Mouse (Mus musculus): ENCODE measurements around the gene Atl2.

Atl2 gene

DNA sequence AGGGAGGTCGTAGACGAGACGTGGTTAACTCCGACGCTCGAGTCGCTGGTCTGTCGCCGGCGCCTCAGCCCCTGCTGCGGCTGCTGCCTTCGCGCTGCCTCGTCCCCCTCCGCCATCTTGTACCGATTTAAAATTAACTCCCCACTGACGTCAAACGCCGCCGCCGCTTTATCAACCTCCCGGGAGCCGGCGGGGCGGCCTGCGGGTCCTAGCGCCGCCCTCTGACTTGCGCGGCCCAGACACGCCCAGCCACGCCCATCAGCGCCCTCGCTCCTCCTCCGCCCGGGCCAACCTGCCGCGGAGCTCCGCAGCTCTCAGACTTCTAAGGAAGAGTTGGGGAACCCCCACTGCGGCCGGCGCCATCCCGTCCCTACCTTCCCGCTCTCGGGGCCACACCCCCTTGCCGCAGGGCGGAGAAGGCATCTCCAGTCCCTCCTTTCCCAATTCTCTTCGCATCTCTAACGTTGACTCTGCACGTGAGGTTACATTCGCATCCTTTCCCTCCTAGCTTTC is at the start of gene Atl2:
Gene Atl2 (minus strand): TSS at position 213 of the 513 bp plus-strand sequence.
- DNase-seq (ENCODE audit: inconsistent age in 2 of 2, low spot score in 1 of 2) = peak; percentile 97 to 98

DNA sequence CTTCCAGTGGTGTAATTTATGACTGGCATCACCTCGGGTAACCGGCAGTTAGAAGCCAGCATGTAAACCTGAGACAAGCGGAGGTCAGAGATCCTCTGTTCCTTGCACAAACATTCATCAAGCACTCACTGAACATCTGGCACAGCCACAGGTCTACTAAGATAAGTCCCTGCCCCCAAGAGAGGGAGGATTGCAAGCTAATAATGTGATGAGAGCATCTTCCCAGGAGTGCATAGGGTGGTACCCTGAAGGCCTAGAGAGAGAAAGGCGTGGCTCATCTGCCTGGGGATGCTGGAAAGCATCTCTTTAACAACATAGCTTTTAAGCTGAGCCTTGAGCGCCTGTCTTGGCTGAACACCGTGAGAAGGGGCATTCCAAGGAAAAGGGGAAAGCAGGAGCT is 48.9 kb upstream of the Atl2 start:
- no peak for DNase-seq (ENCODE audit: inconsistent age in 2 of 2, low spot score in 1 of 2)

DNA sequence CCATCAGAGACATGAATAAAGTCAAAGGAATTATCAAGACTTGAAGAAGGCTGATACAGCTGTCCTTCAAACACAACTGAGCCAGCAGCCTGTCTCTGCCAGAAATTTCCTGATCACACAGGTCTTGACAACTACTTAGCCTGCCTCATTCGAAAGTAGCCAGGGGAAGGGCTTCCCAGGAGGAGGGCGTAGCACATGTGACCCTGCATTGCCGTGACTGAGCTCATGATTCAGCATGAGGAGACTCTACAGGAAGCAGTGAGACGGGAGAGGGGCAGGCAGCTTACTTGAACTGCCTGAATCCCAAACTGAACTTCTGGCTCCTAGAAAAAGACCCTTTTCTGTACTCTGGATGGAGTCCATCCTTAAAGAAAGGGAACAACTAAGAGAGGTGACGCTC is 46.5 kb upstream of the Atl2 start:
- DNase-seq (ENCODE audit: inconsistent age in 2 of 2, low spot score in 1 of 2) = no peak

DNA sequence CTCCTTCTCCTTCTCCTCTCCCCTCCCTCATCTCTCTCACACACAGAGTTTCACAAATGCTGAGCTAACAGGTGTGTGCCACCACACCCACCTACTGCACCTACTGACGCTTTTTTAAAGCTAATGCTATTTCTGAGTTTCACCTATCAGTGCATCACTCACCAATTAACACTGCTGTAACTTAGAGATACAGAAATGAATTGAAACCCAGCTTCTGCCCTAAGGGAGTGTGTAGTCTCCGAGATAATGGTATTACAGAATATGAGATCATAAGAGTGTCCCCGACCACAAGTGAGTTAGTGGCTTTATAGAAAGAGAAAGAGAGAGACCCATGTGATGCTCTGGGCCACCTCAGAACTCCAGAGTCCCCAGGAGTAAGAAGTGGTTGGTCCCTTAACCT is 43.2 kb upstream of the Atl2 start:
- no peak for DNase-seq (ENCODE audit: inconsistent age in 2 of 2, low spot score in 1 of 2)

DNA sequence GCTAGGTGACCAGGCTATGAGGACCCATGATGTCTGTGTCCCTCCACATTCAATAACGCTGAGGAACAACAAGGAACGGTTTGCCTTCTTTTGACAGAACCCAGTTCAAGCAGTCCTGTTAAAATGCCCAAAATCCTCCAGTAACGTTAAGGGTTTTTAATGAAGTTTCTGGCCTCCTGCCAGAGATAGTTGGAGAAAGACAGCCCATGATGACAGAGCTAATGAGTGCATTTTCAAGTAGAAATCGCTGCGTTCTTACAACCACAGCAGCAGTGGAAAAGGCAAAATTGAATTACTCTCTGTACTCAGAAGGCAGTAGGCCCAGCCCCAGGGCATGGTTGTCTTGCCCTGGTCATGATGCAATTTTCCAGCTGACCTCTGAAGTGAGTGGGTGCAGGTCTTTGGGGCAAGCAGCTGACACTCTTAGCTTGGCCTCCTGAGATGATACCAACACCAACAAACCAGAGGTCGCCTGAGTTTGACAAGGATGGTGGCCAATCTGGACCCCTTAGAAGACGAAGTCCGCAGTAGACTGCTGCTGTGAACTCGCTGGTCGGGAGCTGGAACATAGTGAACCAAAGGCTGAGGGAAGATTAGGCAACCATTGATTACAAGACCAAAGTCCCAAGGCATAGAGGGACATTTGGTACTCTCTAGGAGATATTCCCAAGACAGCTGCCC is 42.1 kb upstream of the Atl2 start:
- DNase-seq (ENCODE audit: inconsistent age in 2 of 2, low spot score in 1 of 2) = peak; percentile 40 to 66

DNA sequence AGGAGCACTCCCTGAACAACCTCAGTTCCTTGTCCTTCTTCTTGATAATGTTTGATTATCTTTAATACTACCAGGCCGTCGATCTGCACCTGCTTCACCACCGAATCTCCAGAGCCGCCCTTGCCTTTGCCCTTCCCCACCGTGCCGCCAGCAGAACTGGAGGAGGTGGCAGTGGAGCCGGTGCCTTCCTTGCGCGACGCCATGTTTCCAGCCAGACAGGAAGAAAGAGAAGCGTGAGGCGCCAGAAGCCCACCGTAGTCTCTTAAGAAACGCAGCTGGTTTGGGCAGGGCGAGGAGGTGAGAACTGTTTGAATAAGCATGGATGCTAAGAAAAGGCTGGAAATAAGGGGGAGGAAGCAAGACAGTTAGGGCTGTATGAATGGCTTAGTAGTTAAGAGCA is 38.4 kb upstream of the Atl2 start:
- no peak for DNase-seq (ENCODE audit: inconsistent age in 2 of 2, low spot score in 1 of 2)

DNA sequence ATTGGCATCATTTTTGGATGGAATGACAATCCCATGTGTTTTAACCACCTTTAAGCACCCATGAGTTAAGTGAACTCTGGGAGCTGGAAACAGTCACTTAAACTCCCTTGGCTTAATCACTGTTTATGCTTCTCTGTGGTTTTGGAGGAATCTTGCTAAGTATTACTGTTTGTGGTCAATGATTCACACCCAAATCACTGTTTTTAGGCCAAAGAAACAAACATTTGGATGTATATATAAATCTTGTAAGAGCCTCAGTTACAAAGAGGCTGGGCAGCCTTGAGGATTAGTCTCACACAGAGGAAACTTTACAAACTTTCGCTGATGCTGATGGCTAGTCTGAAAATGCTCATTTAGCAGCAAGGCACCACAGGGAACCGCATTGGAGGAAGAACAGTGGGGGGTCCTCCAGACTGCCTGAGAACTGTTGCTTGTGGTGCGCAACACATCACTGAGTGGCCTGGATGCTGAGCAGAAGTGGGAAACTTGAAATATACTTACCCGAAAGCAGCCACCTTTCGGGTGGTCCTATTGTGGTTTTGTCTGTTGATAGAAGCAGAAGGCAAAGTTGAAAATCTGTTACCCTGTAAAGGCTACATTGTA is 36.9 kb upstream of the Atl2 start:
- DNase-seq (ENCODE audit: inconsistent age in 2 of 2, low spot score in 1 of 2) = no peak

DNA sequence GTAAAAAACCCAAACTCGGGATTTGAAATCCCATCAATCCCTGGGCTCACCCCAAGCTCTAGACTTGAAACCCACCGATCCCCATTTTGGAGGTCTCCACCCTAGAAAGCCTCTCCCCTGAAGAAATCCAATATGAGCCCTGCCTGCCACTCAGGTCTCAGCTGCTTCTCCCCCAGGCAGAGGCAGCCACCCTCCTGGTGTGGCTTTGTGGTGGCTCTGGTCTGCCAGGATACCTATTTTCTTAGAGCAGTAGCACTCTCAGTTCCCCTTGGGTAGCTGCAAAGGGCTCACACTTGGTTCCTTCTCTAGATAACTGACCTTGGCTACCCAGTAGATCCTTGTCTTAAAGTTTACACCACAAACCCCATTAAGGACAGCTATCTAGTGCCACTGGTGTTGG is 31.2 kb upstream of the Atl2 start:
- no peak for DNase-seq (ENCODE audit: inconsistent age in 2 of 2, low spot score in 1 of 2)

DNA sequence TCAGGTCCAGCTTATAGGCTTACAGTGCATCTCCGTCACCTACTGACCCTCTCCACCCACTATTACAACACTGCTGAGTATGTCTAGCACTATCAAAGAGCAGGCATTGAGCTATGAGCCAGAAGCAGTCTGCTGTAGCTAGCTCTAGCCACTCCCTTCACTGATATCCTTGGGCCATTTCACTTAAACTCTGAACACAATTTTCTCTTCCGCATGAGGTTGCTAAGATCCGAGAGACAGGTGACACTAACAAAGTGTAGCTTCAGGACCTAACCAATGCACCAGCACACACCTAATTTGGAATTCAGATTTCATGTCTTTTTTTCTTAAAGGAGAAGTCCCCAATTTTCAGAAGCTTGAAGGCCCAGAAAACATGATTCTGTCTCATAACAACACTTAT is 30.6 kb upstream of the Atl2 start:
- DNase-seq (ENCODE audit: inconsistent age in 2 of 2, low spot score in 1 of 2) = no peak

DNA sequence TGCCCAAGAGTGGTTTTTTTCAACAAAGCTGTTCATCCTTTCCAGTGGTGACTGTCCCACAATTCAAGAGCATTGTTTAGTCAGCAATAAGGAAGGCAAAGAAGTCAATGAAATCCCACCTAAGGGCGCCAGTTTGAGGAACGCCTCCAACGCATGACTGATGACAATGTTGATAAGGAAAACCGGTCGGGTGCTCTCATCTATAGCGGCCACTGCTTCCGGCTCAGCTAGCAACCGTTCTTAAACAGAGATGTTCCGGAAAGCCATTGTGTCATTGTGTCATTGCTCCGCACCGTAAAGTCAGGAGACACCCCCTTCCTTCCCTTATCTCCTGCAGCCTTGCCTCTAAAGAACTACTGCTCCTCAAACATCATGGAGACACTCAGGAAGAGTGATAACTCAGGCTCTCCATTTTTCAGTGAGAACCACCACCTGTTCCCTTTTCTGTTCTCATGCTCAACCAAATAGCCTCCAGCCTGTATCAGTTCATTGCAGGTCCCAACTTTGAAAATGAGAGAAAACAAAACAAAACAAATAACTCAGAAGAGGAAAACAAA is 30.0 kb upstream of the Atl2 start:
- no peak for DNase-seq (ENCODE audit: inconsistent age in 2 of 2, low spot score in 1 of 2)

DNA sequence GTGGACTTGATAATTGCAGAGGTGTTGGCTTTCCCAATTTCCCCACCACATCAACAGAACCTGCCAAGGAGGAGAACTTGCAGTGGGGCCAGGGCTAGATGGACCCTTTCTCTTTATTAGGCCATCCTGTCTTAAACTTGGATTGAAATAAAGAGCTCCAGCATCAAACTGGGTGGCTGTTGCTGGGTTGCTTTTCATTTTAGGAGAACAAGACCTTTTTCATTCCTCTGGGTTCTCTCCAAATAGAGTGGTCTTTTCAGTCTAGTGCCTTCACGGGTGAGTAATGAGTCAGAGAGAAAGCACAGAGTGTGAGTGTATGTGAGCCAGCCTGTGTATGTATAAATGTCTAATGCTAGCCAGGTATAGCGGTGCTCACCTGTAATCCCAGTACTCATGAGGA is 24.4 kb upstream of the Atl2 start:
- no peak for DNase-seq (ENCODE audit: inconsistent age in 2 of 2, low spot score in 1 of 2)

DNA sequence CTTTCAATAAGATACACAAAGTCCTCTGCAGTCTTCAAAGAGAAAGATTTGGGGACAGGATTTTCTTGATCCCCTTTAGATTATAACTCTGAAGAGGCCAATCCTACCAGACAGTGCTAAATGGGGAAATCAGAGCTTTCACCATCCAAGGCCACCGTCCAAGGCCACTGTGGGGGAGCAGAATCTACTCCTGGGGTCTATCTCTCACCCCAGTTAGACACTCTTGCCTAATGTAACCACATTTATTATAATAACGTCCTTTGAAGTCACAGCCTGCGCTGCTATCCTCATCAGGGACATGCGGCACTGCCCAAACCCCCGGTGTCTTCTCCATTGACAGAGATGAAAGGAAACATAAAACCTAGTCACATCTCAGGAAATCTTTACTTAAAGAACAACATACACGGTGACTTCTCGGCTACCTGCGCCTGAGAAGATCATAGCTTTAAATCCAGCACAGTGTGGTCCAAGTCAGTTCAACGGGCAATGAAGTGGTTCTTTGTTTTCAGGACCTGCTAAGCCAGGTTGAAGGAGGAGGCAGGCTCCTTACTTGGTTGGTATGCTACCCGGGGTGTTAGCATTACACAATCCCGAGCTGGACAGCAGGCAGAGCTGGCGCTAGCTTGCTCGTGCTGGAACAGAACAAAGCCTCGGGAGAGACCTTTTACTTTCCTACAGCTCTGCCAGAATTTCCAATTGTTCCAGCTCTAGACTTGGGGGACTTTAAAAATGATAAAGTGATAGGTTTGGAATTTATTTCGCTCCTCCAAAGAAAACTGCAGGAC is 23.8 kb upstream of the Atl2 start:
- peak; percentile 45 to 78 for DNase-seq (ENCODE audit: inconsistent age in 2 of 2, low spot score in 1 of 2)

DNA sequence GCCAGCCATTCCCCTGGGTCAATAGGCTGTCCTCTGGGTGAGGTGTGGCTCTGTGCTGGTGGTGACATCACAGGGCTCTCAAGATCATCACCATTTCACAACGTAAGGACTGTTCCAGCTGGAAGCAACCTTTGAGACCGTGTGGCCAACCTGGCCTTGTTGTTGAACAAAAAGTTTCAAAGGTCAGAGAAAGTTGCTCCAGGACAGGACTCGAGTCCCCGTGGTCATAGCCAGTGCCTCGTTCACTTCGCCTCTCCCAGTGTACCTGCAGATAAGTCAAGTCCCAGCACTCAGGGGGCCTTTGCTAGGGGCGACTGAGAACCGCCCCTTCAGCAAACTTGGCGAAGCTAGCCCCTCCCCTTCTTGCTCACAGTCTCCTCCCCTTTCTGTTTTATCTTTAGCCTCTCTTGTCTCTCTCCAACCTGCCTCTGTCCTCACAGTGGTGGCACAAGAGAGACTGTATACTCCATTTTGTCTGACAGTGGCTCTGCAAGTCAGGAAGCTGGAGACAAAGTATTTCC is 22.6 kb upstream of the Atl2 start:
- peak; percentile 31 to 81 for DNase-seq (ENCODE audit: inconsistent age in 2 of 2, low spot score in 1 of 2)

DNA sequence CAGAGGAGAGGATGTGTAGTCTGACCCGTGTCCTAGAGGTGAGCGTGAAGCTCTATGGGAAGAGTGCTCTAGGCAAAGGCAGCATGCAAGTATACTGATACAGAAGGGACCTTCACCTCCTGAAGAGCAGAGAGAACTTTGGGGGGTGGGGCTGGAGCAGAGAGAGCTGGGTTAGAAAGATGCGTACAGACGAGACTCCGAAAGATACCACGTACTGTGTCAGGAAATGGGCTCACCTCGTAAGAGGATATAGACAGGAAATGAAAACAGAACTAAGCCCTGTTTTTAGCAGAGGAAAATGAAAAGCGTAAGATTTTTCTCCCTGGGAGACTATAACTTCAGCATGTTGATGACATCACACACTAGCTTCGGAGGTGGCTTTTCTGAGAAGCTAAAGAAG is 21.1 kb upstream of the Atl2 start:
- DNase-seq (ENCODE audit: inconsistent age in 2 of 2, low spot score in 1 of 2) = no peak

DNA sequence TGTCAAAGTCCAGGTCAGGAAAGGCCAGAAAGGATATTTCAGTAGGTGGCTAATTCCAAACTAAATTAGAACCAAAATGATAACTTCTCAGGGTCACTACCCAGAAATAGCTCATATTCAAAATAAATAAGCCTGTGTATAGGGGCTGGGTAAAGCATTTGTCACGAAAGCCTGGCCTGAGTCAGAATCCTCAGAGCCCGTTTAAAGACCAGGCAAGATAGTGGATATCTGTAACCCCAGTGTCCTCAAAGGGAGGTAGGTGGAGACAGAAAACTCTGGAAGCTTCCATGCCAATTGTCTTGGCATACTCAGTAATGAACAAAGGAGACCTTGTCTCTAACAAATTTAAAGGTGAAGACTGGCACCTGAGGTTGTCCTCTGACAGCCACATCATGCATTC is 16.3 kb upstream of the Atl2 start:
- DNase-seq (ENCODE audit: inconsistent age in 2 of 2, low spot score in 1 of 2) = no peak

DNA sequence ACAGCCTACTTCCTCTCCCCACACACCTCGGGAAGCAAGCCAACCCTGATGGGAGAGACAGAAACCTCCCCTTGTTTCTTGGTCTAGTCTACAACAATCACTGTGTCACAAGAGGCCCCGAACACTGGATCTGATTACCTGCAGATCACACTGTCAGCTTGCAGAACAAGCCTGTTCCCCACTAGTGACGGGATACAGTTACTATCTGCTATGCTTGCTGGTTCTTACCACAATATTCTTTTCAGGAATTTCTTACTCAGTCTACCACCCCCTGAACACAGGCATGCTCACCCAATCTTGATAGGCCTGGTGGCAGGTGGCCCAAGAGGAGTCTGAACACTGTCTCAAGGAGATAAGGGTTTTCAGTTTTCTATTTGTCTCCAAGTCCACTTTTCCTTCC is 15.8 kb upstream of the Atl2 start:
- DNase-seq (ENCODE audit: inconsistent age in 2 of 2, low spot score in 1 of 2) = no peak

DNA sequence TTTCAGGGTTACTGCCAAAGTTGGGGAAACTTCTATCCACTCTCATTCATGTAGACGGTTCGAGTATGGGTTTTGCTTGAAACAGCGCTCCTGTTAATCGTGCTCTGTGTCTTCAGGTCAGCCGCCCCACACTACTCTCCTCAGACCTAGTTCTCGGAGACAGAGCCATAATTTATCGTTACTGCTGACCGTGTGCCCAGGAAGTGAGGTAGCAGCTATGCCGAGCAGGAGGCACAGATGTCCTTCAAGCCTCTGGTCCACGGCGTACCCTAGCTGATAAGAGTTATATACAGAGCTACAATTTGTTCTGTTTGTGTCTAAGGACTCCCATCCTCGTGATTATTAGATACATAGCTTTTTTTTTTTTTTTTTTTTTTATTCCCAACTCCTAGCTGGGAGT is 13.6 kb upstream of the Atl2 start:
- DNase-seq (ENCODE audit: inconsistent age in 2 of 2, low spot score in 1 of 2) = peak; percentile 39 to 78

DNA sequence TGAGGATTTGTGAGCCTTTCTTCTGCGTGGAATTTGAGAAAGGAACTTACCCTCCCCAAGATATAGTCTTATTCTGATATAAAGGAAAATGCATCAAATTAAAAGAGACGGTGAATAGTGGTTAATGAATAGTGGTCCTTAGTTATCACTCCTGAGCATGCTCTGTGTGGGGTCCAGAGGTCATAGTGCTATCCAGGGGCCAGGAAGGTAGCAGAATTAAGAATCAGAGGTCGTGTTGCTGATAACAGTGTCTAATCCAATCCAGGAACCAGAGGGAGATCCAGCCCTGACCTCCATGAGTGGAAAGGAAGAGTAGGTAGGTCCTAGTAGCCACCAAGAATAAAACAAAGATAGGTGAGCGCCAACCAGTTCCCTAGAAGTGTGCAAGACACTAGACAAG is 11.8 kb upstream of the Atl2 start:
- DNase-seq (ENCODE audit: inconsistent age in 2 of 2, low spot score in 1 of 2) = no peak

DNA sequence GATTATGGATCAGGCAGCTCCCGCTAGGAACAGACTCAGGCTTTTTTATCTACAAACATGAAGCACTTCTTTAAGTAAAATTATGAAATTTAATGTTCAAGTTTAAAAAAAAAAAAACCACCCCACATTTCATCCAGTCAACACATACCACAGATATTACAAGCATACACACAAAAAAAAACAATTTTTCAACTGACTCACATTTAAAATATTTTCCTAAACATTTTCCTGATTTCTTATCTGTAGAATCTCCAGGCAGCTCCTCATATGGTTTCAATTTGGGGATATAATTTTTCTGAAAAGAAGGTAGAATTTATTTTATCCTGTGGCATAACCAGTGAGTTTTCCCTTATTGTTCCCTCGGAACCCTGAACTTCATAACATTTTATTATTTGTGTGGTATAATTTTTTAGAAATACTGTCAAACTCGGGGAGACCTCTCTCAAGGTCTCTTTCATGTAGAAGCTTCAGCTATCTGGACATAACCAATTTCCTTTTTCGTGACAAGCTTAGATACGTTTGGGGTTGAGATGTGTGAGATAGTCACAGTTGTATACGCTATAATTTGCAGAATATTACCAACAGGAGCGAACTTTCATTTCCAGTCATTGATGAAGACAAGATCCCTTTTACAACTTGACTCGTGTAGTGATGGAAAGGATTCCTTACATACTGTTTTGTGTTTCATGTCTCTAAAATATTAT is 11.0 kb upstream of the Atl2 start:
- no peak for DNase-seq (ENCODE audit: inconsistent age in 2 of 2, low spot score in 1 of 2)

DNA sequence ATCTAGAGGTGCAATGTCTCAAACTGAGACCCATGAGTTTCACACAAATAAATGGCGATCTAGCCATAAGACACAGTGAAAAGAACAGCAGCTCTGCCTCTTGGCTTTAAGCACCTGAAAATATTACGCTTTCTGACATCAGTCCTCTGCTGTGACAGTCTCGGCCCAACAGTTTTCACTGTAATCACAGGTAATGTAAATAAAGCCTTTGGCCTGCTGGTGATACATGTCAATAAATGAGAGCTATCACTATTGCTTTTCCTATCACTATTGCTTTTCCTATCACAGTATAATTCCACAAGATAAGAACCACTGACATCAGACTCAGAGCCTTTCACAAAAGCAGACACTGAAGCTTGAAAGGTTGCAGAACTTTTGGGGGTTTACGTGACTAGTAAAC is 8.7 kb upstream of the Atl2 start:
- DNase-seq (ENCODE audit: inconsistent age in 2 of 2, low spot score in 1 of 2) = no peak

DNA sequence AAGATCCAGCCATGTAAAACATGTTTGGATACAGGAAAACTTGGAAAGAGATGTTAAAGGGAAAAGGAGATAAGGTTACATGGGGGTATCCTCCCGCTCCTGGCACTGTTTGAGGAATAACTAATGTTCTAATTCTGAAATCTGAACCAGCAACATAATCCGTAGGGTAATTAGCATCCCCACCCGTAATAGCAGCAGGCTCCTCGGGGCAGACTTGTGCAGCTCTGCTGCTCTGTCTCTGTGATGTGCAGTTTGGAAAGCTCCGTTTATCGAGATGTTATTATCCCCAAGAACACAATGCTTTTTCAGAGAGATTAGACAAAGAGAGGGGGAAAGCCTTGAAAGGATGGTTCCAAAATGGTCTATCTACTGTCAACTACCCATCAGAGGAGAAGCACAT is 5.3 kb upstream of the Atl2 start:
- DNase-seq (ENCODE audit: inconsistent age in 2 of 2, low spot score in 1 of 2) = no peak

Measured in adrenal gland, adult (tissue).